Mouse (Mus musculus): ENCODE measurements around the gene Tnip2. TPM values are rescaled to one million over a fixed set of nuclear protein-coding genes. Genes with fewer than 3 reads are reported as not detected.

Tnip2 gene
- 10 to 100 TPM in 1 of 2 experiments, 1 to 10 TPM in 1; 8.8 to 10.3 TPM for total RNA-seq (2021)

- peak; percentile 98 for DNase-seq
These were observed at the start of gene Tnip2 for GRCm38 (mm10) chr5:34513466-34514217. Gene Tnip2 (minus strand): TSS chr5:34513991.

GRCm38 (mm10) chr5:34551821-34552220, 38.0 kb upstream of the Tnip2 start:
- DNase-seq: no peak

GRCm38 (mm10) chr5:34550251-34550650, 36.5 kb upstream of the Tnip2 start:
- no peak for DNase-seq

GRCm38 (mm10) chr5:34549483-34550221, 35.9 kb upstream of the Tnip2 start:
- peak; percentile 59 for DNase-seq

GRCm38 (mm10) chr5:34549135-34549482, 35.3 kb upstream of the Tnip2 start:
- no peak for DNase-seq

- peak; percentile 37 for DNase-seq
These were observed 33.6 kb upstream of the Tnip2 start for GRCm38 (mm10) chr5:34547410-34547809.

GRCm38 (mm10) chr5:34543114-34543513, 29.3 kb upstream of the Tnip2 start:
- peak; percentile 27 for DNase-seq

GRCm38 (mm10) chr5:34542166-34542565, 28.4 kb upstream of the Tnip2 start:
- no peak for DNase-seq

GRCm38 (mm10) chr5:34539121-34539520, 25.3 kb upstream of the Tnip2 start:
- DNase-seq: no peak

- peak; percentile 49 for DNase-seq
These were observed 24.7 kb upstream of the Tnip2 start for GRCm38 (mm10) chr5:34538527-34538926.

- no peak for DNase-seq
These were observed 24.3 kb upstream of the Tnip2 start for GRCm38 (mm10) chr5:34538079-34538478.

GRCm38 (mm10) chr5:34535831-34536230, 22.0 kb upstream of the Tnip2 start:
- no peak for DNase-seq

GRCm38 (mm10) chr5:34534776-34535581, 21.2 kb upstream of the Tnip2 start:
- DNase-seq: no peak

GRCm38 (mm10) chr5:34533820-34534219, 20.0 kb upstream of the Tnip2 start:
- peak; percentile 62 for DNase-seq

GRCm38 (mm10) chr5:34533066-34533465, 19.3 kb upstream of the Tnip2 start:
- DNase-seq: no peak

GRCm38 (mm10) chr5:34530687-34531086, 16.9 kb upstream of the Tnip2 start:
- DNase-seq: no peak

- no peak for DNase-seq
These were observed 16.3 kb upstream of the Tnip2 start for GRCm38 (mm10) chr5:34530116-34530515.

GRCm38 (mm10) chr5:34528724-34529123, 14.9 kb upstream of the Tnip2 start:
- DNase-seq: no peak

- DNase-seq: no peak
These were observed 13.6 kb upstream of the Tnip2 start for GRCm38 (mm10) chr5:34527352-34527751.

- DNase-seq: no peak
These were observed 12.6 kb upstream of the Tnip2 start for GRCm38 (mm10) chr5:34526477-34526775.

GRCm38 (mm10) chr5:34525663-34526476, 12.1 kb upstream of the Tnip2 start, which contains the start of gene Sh3bp2:
Gene Sh3bp2 (plus strand): TSS chr5:34525838.
- peak; percentile 98 for DNase-seq

- no peak for DNase-seq
These were observed 10.7 kb upstream of the Tnip2 start for GRCm38 (mm10) chr5:34524511-34524910.

All from heart, postnatal 4 days (tissue).